ENCODE assay signal across 8 mouse cellular contexts in genomic region chr8:88698048-88698447, GRCm38 (mm10). TPM values are rescaled to one million over a fixed set of nuclear protein-coding genes. Genes with fewer than 3 reads are reported as not detected.
DNase-seq lines count a peak whose midpoint lies in the region; ATAC-seq and TF ChIP-seq lines count a peak whose summit lies in the region.

No protein-coding gene starts in this region.

- no peak overlapping the region for H3K27ac ChIP-seq in heart, embryonic 16.5 days (ENCODE audit: low read length)
- H3K27ac ChIP-seq in heart, adult 2 months = no peak overlapping the region
- H3K27ac ChIP-seq in ES-E14 (ENCODE audit: insufficient read depth, low read depth, low read length, poor library complexity, severe bottlenecking) = no peak overlapping the region
- no peak overlapping the region for H3K27ac ChIP-seq in hindbrain, embryonic 10.5 days
- no peak overlapping the region for H3K27ac ChIP-seq in midbrain, embryonic 12.5 days (replicated peaks)

- no peak for TF ChIP-seq POLR2A in heart, adult 2 months (IDR thresholded peaks at IDR 0.05; ENCODE audit: insufficient read depth, low read depth, low read length)

- no peaks in the 10 kb centered on the region for H3K9me3 ChIP-seq in heart, embryonic 16.5 days (replicated peaks; ENCODE audit: control insufficient read depth, low read length)
- H3K9me3 ChIP-seq in ES-E14 (ENCODE audit: control insufficient read depth, insufficient read depth, low read depth, low read length) = no peaks in the 10 kb centered on the region
- no peaks in the 10 kb centered on the region for H3K9me3 ChIP-seq in hindbrain, embryonic 10.5 days
- no peaks in the 10 kb centered on the region for H3K9me3 ChIP-seq in midbrain, embryonic 12.5 days

- DNase-seq in heart, adult 2 months = no peak
- DNase-seq in ES-E14 (ENCODE audit: low read depth, low spot score) = peak; percentile 2
- no peak for DNase-seq in hindbrain, embryonic 10.5 days (ENCODE audit: low spot score)
- DNase-seq in urinary bladder, postnatal 14 days (ENCODE audit: low spot score) = no peak
- no peak for DNase-seq in embryo, embryonic 10.5 days (ENCODE audit: low spot score)

- intact Hi-C loops in heart, adult 2 months (cut with DNase I) = loop anchor here (5.0 kb wide), 1 partner anchor 51 kb away; the partner anchor contains the start of gene Nod2

- no peaks in the 10 kb centered on the region; the same call in none of the 2 replicates for H3K79me2 ChIP-seq in heart, adult 2 months (replicated peaks; ENCODE audit: control insufficient read depth, insufficient read depth, low read length)

- peak overlapping the region; percentile 91 for H3K9ac ChIP-seq in heart, embryonic 16.5 days (ENCODE audit: low read length)
- no peak overlapping the region for H3K9ac ChIP-seq in heart, adult 2 months (ENCODE audit: low read depth, low read length)
- H3K9ac ChIP-seq in ES-E14 (ENCODE audit: insufficient read depth, low read depth, low read length, poor library complexity, severe bottlenecking) = no peak overlapping the region
- H3K9ac ChIP-seq in midbrain, embryonic 12.5 days (replicated peaks) = peak overlapping the region; percentile 85

- H3K36me3 ChIP-seq in heart, embryonic 16.5 days (ENCODE audit: control insufficient read depth, insufficient read depth) = no peaks in the 10 kb centered on the region
- no peaks in the 10 kb centered on the region for H3K36me3 ChIP-seq in heart, adult 2 months (ENCODE audit: control insufficient read depth, insufficient read depth, low read length)
- H3K36me3 ChIP-seq in ES-E14 (ENCODE audit: control insufficient read depth, insufficient read depth, low read length, poor library complexity, severe bottlenecking) = no peaks in the 10 kb centered on the region
- no peaks in the 10 kb centered on the region for H3K36me3 ChIP-seq in hindbrain, embryonic 10.5 days
- no peaks in the 10 kb centered on the region for H3K36me3 ChIP-seq in midbrain, embryonic 12.5 days

- no peaks in the 10 kb centered on the region for H3K27me3 ChIP-seq in heart, embryonic 16.5 days (ENCODE audit: control insufficient read depth, insufficient read depth, low read length)
- no peaks in the 10 kb centered on the region for H3K27me3 ChIP-seq in heart, adult 2 months (ENCODE audit: control insufficient read depth, insufficient read depth, low read length)
- H3K27me3 ChIP-seq in hindbrain, embryonic 10.5 days (ENCODE audit: insufficient read depth, poor library complexity, severe bottlenecking) = peaks cover 16% of the 10 kb centered on the region
- H3K27me3 ChIP-seq in midbrain, embryonic 12.5 days = peaks cover 4% of the 10 kb centered on the region; the same call in 1 of the 2 replicates

- no peak for TF ChIP-seq EP300 in heart, adult 2 months (IDR thresholded peaks at IDR 0.05; ENCODE audit: insufficient read depth, low read depth, low read length)

- peak overlapping the region; percentile 90 for H3K4me3 ChIP-seq in heart, embryonic 16.5 days (ENCODE audit: low read length)
- no peak overlapping the region for H3K4me3 ChIP-seq in heart, adult 2 months
- peak overlapping the region in 1 of 2 experiments; percentile 84; a peak in 1 of 4 replicates for H3K4me3 ChIP-seq in ES-E14 (ENCODE audit: insufficient read depth in 1 of 2, low read depth in 1 of 2, low read length in 2 of 2, poor library complexity in 1 of 2, severe bottlenecking in 1 of 2)
- H3K4me3 ChIP-seq in hindbrain, embryonic 10.5 days = peak overlapping the region; percentile 79
- peak overlapping the region; percentile 86 for H3K4me3 ChIP-seq in midbrain, embryonic 12.5 days

- H3K4me1 ChIP-seq in heart, embryonic 16.5 days (ENCODE audit: control insufficient read depth, insufficient read depth, low read length) = peaks cover 8% of the 10 kb centered on the region
- no peaks in the 10 kb centered on the region for H3K4me1 ChIP-seq in heart, adult 2 months (ENCODE audit: control insufficient read depth, insufficient read depth, low read length)
- H3K4me1 ChIP-seq in ES-E14 (ENCODE audit: control insufficient read depth in 2 of 2, insufficient read depth in 2 of 2, low read length in 2 of 2, poor library complexity in 1 of 2) = peaks cover 0 to 2% of the 10 kb centered on the region in 2 experiments; a peak in 1 of 4 replicates
- H3K4me1 ChIP-seq in hindbrain, embryonic 10.5 days (replicated peaks) = peaks cover 16% of the 10 kb centered on the region
- H3K4me1 ChIP-seq in midbrain, embryonic 12.5 days = peaks cover 13% of the 10 kb centered on the region

- peak overlapping the region; percentile 82 for H3K4me2 ChIP-seq in heart, embryonic 16.5 days (ENCODE audit: low read depth, low read length)
- H3K4me2 ChIP-seq in midbrain, embryonic 12.5 days (replicated peaks) = peak overlapping the region; percentile 94

- ATAC-seq in heart, embryonic 16.5 days (replicated peaks; ENCODE audit: extremely low read depth, insufficient read depth, low FRiP score) = no peak
- ATAC-seq in midbrain, embryonic 12.5 days (ENCODE audit: low FRiP score, low read depth) = no peak
- no peak for ATAC-seq in megakaryocyte-erythroid progenitor cell, adult 5-6 weeks (replicated peaks; ENCODE audit: low FRiP score, low TSS enrichment, poor library complexity, severe bottlenecking)

- no peak for TF ChIP-seq CTCF in heart, adult 2 months (IDR thresholded peaks at IDR 0.05)

- WGBS in heart, embryonic 16.5 days = 46% methylated on average over 2 of the region's 2 CpGs
- WGBS in heart, adult 2 months = 44% methylated on average over 2 of the region's 2 CpGs
- 42% methylated on average over 2 of the region's 2 CpGs for WGBS in hindbrain, embryonic 10.5 days
- WGBS in midbrain, embryonic 12.5 days = 40% methylated on average over 2 of the region's 2 CpGs

- in situ Hi-C loops in ES-E14 (cut with MboI; ENCODE audit: low sequenced_read_pairs in 2 of 2, unreplicated experiment in 2 of 2) = no loop called here

TF ChIP-seq in ES-E14, 5 proteins besides CTCF, POLR2A, EP300 and RAD21:
- TF ChIP-seq CHD2 (IDR thresholded peaks at IDR 0.05; ENCODE audit: low read depth, low read length) (no peak), ZC3H11A (IDR thresholded peaks at IDR 0.05; ENCODE audit: borderline replicate concordance, low read depth, low read length) (no peak), ZNF384 (IDR thresholded peaks at IDR 0.05; ENCODE audit: low read depth, low read length) (no peak), MAFK (IDR thresholded peaks at IDR 0.05; ENCODE audit: insufficient read depth, low read depth, low read length) (no peak), HCFC1 (IDR thresholded peaks at IDR 0.05; ENCODE audit: borderline replicate concordance, insufficient read depth, low read length) (no peak)

RNA-seq across cellular contexts. Expression of gene Cyld, which starts 1.2 kb away (rescaled TPM):
- 11.0 and 12.7 TPM in 2 replicates for polyA plus RNA-seq in heart, embryonic 16.5 days (2015; fragmentation: Nextera tagmentation; extraction: Ambion mirVana)
- total RNA-seq in heart, adult 2 months (2021) = 10 to 100 TPM; 27.1 to 29.4 TPM
- polyA plus RNA-seq in heart, adult 2 months (2012; rRNA removed) = 4.8 and 10.1 TPM in 2 replicates
- total RNA-seq in ES-E14 (2012; rRNA removed) = 6.0 and 9.1 TPM in 2 replicates
- polyA plus RNA-seq in hindbrain, embryonic 10.5 days (2016; fragmentation: Nextera tagmentation; extraction: Ambion mirVana) = 9.8 and 10.8 TPM in 2 replicates
- 16.8 and 17.0 TPM in 2 replicates for polyA plus RNA-seq in midbrain, embryonic 12.5 days (2016; fragmentation: Nextera tagmentation; extraction: Ambion mirVana)
- 22.8 and 23.4 TPM in 2 replicates for total RNA-seq in megakaryocyte-erythroid progenitor cell, adult 5-6 weeks (2014; fragmentation: Nextera tagmentation)
- 23.5 and 31.9 TPM in 2 replicates for total RNA-seq in megakaryocyte-erythroid progenitor cell, adult 5-6 weeks (2017)

RNA-seq across cellular contexts. Expression of gene Nod2, which starts 50.9 kb away (rescaled TPM):
- polyA plus RNA-seq in heart, embryonic 16.5 days (2015; fragmentation: Nextera tagmentation; extraction: Ambion mirVana) = 0.12 and 0.14 TPM in 2 replicates
- total RNA-seq in heart, adult 2 months (2021) = 1 to 10 TPM; 1.1 to 1.5 TPM
- 1.3 and 1.9 TPM in 2 replicates for polyA plus RNA-seq in heart, adult 2 months (2012; rRNA removed)
- total RNA-seq in ES-E14 (2012; rRNA removed) = 0.40 and 0.90 TPM in 2 replicates
- polyA plus RNA-seq in hindbrain, embryonic 10.5 days (2016; fragmentation: Nextera tagmentation; extraction: Ambion mirVana) = 0.15 and 0.17 TPM in 2 replicates
- polyA plus RNA-seq in midbrain, embryonic 12.5 days (2016; fragmentation: Nextera tagmentation; extraction: Ambion mirVana) = 0.10 and 0.22 TPM in 2 replicates
- total RNA-seq in megakaryocyte-erythroid progenitor cell, adult 5-6 weeks (2014; fragmentation: Nextera tagmentation) = not detected in 2 replicates
- total RNA-seq in megakaryocyte-erythroid progenitor cell, adult 5-6 weeks (2017) = 0.19 TPM in 1 of 2 replicates, not detected in the other

Comparison
In these comparisons a context has a peak if more than half of its experiments do, and no peak if none do; other contexts are left out.
1. H3K9ac ChIP-seq: peak in heart, embryonic 16.5 days (single experiment) and midbrain, embryonic 12.5 days (single experiment); none in heart, adult 2 months (single experiment) and ES-E14 (single experiment).